Mouse (Mus musculus): ENCODE results near the gene Frmd4a.
A peak's percentile ranks its signal among the peaks of the same experiment; 100 is the strongest.

Gene Frmd4a

DNA sequence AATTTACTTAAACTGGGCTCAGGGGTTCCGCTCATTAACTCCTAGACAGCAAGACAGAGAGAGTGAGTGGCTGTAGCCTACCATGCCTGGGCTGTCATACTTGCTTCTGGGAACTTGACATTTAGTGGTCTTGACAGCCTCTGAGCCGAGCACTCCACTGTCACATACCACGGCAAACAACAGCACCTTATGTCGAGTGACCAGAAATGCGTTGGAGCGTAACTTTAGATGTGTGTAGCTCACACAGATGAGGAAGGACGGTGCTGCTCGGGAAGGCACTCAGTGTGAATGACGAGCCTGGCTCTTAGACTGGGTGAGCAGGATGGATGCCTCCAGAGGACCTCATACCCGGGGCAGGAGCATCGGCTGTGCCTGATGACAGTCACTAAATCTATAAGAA, 463.6 kb downstream of the Frmd4a start:
- DNase-seq (ENCODE audit: extremely low read depth, low read depth) = no peak

DNA sequence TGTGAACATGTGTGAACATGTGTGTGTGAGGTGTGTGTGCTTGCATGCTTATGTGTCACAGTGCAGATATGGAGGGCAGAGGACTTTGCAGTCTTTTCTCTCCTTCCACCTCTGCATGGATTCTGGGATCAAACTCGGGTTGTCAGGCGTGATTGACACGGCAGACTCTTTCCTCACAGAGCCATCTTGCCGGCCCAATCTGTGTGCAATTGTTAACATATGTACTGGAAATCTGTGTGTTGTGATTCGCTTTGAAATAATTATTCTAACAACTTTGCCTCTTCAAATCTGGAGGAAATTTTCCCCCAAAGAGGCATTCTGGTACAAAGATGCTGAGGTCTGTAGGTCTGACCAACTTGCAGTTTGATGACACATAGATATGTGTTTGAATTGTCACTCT, 468.7 kb downstream of the Frmd4a start:
- no peak for DNase-seq (ENCODE audit: extremely low read depth, low read depth)

- DNase-seq (ENCODE audit: extremely low read depth, low read depth) = no peak
These were observed 469.8 kb downstream of the Frmd4a start for GRCm38 (mm10) chr2:4487280-4487679.

GRCm38 (mm10) chr2:4490845-4491244, 473.3 kb downstream of the Frmd4a start:
- no peak for DNase-seq (ENCODE audit: extremely low read depth, low read depth)

DNA sequence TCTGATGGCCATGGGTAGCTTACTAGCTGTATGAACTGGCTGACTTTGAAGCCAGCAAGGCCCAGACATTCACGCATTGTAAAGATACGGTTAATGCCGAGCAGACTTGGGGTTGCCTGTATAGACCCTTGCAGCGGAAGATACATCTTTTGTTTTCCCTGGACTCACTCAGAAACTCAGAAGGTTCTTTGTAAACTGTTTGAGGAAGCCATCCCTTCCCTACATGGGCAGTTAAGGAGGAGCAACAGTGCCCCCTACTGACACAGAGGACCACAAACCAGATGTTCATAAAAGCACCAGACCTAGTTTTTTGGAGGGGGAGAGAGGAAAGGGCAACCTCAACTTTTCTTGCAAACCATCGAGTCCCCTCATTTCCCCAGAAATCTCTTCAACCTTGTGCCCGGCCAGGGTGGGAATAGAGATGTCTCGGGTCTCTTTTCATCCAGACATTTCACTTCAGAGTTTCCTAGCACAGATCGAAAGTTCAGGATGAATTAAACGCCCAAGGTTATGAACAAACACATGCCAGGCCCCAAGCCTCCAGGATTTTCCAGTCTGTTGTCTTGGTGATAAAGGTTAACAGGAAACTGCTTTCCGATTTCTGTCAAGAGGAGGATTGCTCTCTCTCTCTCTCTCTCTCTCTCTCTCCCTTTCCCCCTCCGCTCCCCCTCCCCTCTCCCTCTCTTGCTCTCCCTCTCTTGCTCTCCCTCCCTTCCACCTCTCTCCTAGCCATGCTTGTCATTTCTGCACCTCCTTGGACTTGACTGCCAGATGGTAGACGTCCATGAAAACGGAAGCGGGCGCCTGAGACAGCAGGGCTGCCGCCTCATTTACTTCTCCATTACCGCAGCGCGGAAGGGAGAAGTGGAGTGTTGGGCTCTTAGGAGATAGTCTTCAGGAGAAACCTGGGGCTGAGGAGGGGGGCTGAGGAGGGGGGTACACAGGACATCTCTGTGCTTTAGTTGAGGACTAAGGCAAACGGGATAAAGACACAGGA, 475.3 kb downstream of the Frmd4a start:
- peak; percentile 74 for DNase-seq (ENCODE audit: extremely low read depth, low read depth)

- DNase-seq (ENCODE audit: extremely low read depth, low read depth) = no peak
These were observed 477.0 kb downstream of the Frmd4a start for GRCm38 (mm10) chr2:4494478-4494877.

- peak; percentile 74 for DNase-seq (ENCODE audit: extremely low read depth, low read depth)
These were observed 481.7 kb downstream of the Frmd4a start for GRCm38 (mm10) chr2:4499257-4499656.

- no peak for DNase-seq (ENCODE audit: extremely low read depth, low read depth)
These were observed 482.4 kb downstream of the Frmd4a start for GRCm38 (mm10) chr2:4499916-4500315.

DNA sequence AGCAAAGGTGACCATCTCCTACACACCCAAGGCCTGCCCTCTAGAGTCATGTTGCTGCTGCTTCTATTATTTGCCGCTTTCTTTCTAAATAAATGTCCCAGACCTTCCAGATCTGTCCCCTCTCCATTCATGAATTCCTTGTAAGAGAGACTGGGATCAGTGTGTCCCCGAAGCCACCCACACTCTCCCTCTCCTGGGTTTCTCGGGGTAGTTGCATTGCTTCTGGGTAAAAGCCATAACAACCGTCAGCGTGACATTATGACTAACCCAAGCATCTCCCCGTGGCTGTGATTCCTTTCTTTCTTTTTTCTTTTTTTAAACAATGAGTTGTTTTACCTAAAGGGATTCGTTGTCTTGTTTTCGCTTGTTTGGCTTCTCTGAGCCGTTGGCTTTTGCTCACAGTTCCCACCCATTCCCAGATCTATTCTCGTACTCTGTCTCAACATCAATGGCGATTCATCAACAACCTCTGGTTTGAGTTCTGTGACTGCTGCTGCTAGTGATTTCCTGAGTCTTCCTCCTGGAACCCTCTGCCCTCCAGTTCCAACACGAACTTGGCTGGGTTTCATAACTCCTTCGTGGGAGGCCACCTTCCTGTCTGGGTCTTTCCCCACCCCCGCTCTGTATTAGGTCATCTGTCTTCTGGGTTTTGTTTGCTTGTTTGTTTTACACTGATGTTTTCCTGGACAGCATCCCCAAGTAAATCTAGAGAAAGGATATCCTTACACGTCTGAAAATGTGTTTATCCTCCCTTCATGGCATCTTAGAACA, 483.9 kb downstream of the Frmd4a start:
- DNase-seq (ENCODE audit: extremely low read depth, low read depth) = no peak

- no peak for DNase-seq (ENCODE audit: extremely low read depth, low read depth)
These were observed 486.9 kb downstream of the Frmd4a start for GRCm38 (mm10) chr2:4504413-4504812.

DNA sequence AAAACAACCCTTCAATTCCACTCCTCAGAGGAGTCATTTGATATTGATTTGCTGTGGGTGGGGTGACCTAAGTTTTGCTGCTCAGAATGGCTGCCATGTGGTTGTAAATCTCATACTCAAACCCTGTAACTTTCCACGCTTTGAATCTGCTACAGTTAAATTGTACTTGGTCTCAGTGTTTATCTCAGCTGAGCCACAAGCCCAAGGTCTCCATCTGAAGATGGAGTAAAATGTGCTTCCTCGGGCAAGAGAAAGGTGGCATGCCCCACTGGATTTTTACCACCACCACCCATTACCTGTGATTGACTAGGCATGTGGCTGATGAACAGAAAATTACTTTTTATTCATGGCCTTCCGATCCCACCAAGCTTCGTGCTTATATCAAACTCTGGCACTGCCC, 488.2 kb downstream of the Frmd4a start:
- no peak for DNase-seq (ENCODE audit: extremely low read depth, low read depth)

DNA sequence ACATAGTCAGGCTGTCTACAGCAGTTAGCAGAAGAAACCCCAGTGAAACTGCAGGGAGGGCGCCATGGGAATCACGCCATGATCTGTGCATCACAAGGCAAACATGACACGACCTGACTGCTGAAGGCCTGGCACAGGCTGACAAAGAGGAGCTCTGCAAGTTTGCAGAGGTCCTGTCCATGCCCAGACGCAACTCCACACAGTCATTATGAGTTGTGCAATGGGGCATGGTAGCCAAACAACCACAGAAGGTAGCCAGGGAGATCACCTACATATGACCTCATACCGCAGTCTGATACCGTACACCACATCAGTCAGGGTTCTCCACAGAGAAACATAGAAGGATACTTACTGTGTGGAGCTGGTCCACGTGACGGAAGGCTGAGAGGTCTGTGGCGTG, 489.1 kb downstream of the Frmd4a start:
- DNase-seq (ENCODE audit: extremely low read depth, low read depth) = no peak

GRCm38 (mm10) chr2:4507887-4508615, 490.5 kb downstream of the Frmd4a start:
- DNase-seq (ENCODE audit: extremely low read depth, low read depth) = no peak

- DNase-seq (ENCODE audit: extremely low read depth, low read depth) = no peak
These were observed 491.6 kb downstream of the Frmd4a start for GRCm38 (mm10) chr2:4508959-4509615.

- DNase-seq (ENCODE audit: extremely low read depth, low read depth) = no peak
These were observed 492.2 kb downstream of the Frmd4a start for GRCm38 (mm10) chr2:4509739-4510138.

- DNase-seq (ENCODE audit: extremely low read depth, low read depth) = no peak
These were observed 492.9 kb downstream of the Frmd4a start for GRCm38 (mm10) chr2:4510208-4511079.

DNA sequence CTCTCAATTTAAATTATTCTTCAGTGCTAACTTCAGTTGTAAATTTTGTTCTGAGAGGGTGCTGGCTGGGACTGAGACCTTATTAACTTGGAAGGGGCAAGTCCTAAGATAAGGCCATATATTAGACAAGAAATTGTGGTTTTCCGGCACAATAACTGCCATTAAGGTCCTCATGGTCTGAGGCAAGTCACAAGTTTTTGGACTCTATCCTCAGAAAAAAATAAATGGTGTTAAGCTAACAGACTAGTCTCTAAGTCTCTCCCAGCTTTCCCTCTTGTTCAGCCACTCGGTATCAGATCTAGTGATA, 493.5 kb downstream of the Frmd4a start:
- no peak for DNase-seq (ENCODE audit: extremely low read depth, low read depth)

DNA sequence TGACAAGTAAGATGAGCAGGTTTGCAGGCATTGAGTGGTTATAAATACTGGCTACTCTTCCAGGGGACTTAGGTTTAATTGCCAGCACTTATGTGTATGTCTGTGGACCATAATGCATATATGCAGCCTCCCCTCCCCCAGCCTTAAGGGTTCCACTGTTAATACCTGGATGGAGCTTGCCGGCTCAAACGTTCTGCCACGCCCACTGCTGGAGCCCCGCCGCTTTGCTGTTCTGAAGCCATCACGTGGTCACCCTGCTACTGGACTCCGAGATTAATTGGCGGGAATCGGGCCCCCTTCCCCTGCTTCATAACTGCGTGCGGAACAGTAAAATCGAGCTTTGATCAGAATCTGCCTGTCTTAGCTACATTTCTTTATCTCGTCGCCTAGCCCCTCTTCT, 495.1 kb downstream of the Frmd4a start:
- DNase-seq (ENCODE audit: extremely low read depth, low read depth) = no peak

DNA sequence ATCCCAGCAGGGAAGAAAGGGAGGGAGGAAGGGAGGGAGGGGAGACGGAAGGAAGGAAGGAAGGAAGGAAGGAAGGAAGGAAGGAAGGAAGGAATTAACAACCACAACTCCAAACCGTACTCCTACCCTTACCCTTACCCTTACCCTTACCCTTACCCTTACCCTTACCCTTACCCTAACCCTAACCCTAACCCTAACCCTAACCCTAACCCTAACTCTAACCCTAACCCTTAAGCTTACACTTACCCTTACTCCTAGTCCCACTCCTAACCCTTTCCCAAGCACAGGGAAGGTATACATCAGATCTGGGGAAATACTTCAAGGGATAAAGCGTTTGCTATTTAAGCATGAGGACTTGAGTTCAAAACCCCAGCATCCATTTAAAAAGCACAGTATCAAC, 498.4 kb downstream of the Frmd4a start:
- DNase-seq (ENCODE audit: extremely low read depth, low read depth) = no peak

- no peak for DNase-seq (ENCODE audit: extremely low read depth, low read depth)
These were observed 499.5 kb downstream of the Frmd4a start for GRCm38 (mm10) chr2:4516819-4517552.

Data from MEL-GATA-1-ER (cell line).